Mouse (Mus musculus) megakaryocyte-erythroid progenitor cell, adult 5 weeks (primary cell): ENCODE results near the gene Olfr1472. TPM values are rescaled to one million over a fixed set of nuclear protein-coding genes. Genes with fewer than 3 reads are reported as not detected.

Experiments used
- polyA plus RNA-seq: library from polyadenylated mRNA; stranded (reverse); fragments of >175 nt; gene quantifications from 2 replicates; pipeline ENCODE4 v1.2.3, GENCODE M21; 2012

Olfr1472 gene
- not detected in 2 replicates for polyA plus RNA-seq

DNA sequence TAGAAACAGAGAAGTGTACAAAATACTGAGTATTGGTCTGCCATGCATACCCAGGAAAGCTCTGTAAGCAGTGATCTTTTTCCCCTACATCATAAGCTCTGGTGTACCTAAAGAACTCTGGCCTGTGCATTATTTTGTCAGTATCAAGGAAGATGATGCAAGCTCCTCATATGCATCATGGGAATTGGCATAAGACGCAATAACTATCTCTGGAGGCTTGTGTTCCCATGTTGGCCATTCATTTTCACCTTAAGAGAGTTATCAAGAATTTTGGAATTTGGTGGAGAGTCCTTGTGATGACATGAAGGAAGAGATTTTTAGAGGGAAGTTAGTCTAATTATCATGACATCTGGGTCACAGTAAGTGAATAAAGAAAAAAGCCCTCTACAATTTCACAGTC, at the start of gene Olfr1472:
Gene Olfr1472 (minus strand): TSS at position 101 of the 400 bp plus-strand sequence.

GRCm38 (mm10) chr19:13500246-13500645, 44.4 kb upstream of the Olfr1472 start, which contains the start of gene Olfr1477:
Olfr1477 (plus strand) TSS chr19:13500546.

DNA sequence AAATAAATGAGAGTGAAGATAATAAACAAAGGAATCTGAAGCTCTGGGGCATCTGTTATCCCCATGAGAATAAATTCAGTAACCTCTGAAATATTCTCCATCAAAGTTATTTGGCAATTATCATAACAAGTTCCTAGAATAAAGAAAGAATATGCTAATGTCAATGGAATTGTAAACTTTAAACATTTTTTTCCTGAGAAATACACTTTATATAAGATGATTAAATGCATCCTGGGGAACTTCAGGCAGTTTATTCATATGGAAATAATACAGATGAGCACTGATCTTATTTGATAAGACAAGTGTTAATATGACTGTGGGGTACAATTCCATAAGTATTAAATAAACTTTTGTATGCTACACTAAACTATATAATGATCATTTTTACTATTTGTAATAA, 24.2 kb upstream of the Olfr1472 start, which contains the start of gene Olfr1475:
Gene Olfr1475 (minus strand): TSS at position 101 of the 400 bp plus-strand sequence.

GRCm38 (mm10) chr19:13469265-13469664, 13.4 kb upstream of the Olfr1472 start, which contains the start of gene Olfr1474:
Olfr1474 (plus strand) TSS chr19:13469565.

DNA sequence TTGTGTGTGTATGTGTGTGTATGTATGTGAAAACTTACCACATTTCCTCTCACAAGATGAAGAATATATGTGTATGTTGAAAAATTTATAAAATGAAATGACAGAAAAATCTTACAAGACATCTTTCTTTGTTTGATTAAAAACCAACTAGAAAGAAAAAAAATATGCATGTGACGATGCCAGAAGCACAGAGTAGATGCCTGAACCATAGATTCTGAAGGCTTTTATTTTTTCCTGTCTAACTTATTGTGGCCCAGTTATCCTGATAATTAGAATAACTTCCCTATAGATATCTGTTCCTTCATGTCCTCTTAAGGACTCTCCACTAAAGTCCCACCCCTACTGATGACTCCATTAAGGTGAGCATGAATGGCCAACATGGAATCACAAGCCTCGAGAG, 12.8 kb downstream of the Olfr1472 start, which contains the start of gene Olfr1471:
Gene Olfr1471 (plus strand): TSS at position 301 of the 400 bp plus-strand sequence.

DNA sequence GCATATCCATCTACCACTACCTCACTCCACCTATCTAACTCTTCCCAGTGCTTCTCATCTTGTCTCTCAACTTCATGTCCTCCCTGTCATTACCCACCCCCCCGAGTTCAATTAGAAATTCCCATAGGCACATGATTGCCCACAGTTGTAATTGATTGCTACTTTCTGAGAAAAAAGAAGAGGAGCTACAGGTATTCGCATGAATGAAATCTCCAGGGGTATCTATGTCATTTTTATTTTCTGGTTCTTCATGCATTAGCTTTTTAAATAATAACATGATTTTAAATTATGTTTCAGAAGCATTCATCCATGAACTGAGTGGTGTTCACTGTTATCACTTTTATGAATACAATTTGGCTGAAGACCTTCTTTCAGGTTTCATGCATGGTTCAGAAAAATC, 48.3 kb downstream of the Olfr1472 start, which contains the start of gene Olfr1469:
Gene Olfr1469 (plus strand): TSS at position 301 of the 400 bp plus-strand sequence.

Other genes starting within 250 kb of the Olfr1472 start
- gene Olfr1463, start 224.8 kb downstream of the Olfr1472 start, polyA plus RNA-seq: not detected in 2 replicates
- gene Olfr1465, start 140.5 kb downstream of the Olfr1472 start, polyA plus RNA-seq: not detected in 2 replicates
- gene Olfr1466, start 117.2 kb downstream of the Olfr1472 start, polyA plus RNA-seq: not detected in 2 replicates
- gene Olfr1467, start 93.8 kb downstream of the Olfr1472 start, polyA plus RNA-seq: 0.04 and 0.11 TPM in 2 replicates
- gene Olfr1469, start 48.2 kb downstream of the Olfr1472 start, polyA plus RNA-seq: not detected in 2 replicates
- not detected in 2 replicates for gene Olfr1471, start 12.7 kb downstream of the Olfr1472 start, polyA plus RNA-seq
- gene Olfr1474, start 13.5 kb upstream of the Olfr1472 start, polyA plus RNA-seq: not detected in 2 replicates
- not detected in 2 replicates for gene Olfr1475, start 24.1 kb upstream of the Olfr1472 start, polyA plus RNA-seq
- 0.03 TPM in 1 of 2 replicates, not detected in the other for gene Olfr1477, start 44.5 kb upstream of the Olfr1472 start, polyA plus RNA-seq
- not detected in 2 replicates for gene Olfr1480, start 71.8 kb upstream of the Olfr1472 start, polyA plus RNA-seq
- not detected in 2 replicates for gene Olfr1484, start 127.4 kb upstream of the Olfr1472 start, polyA plus RNA-seq
- gene Olfr1487, start 161.3 kb upstream of the Olfr1472 start, polyA plus RNA-seq: not detected in 2 replicates
- gene Olfr1489, start 175.5 kb upstream of the Olfr1472 start, polyA plus RNA-seq: 0.01 TPM in 1 of 2 replicates, not detected in the other
- not detected in 2 replicates for gene Olfr1490, start 195.0 kb upstream of the Olfr1472 start, polyA plus RNA-seq
- gene Olfr1491, start 241.2 kb upstream of the Olfr1472 start, polyA plus RNA-seq: not detected in 2 replicates